Mouse (Mus musculus): ENCODE data around the gene Prkci. TPM values are rescaled to one million over a fixed set of nuclear protein-coding genes. Genes with fewer than 3 reads are reported as not detected.

The Prkci gene
- total RNA-seq, 4 experiments from 2014 or later = 50.3 to 65.1 (median 57.8) TPM

- no peak for DNase-seq (ENCODE audit: low spot score in 2 of 2)
Measured at GRCm38 (mm10) chr3:31083507-31084245, 88.1 kb downstream of the Prkci start.

GRCm38 (mm10) chr3:31085000-31085399 lies 89.5 kb downstream of the Prkci start:
- DNase-seq (ENCODE audit: low spot score in 2 of 2) = no peak

GRCm38 (mm10) chr3:31088789-31089775 lies 93.5 kb downstream of the Prkci start:
- DNase-seq (ENCODE audit: low spot score in 2 of 2) = no peak

- DNase-seq (ENCODE audit: low spot score in 2 of 2) = no peak
Measured at GRCm38 (mm10) chr3:31089956-31090355, 94.4 kb downstream of the Prkci start.

GRCm38 (mm10) chr3:31093196-31093595 lies 97.6 kb downstream of the Prkci start:
- peak; percentile 52 to 75 for DNase-seq (ENCODE audit: low spot score in 2 of 2)

- DNase-seq (ENCODE audit: low spot score in 2 of 2) = peak; percentile 52 to 71
Measured at GRCm38 (mm10) chr3:31093627-31094351, 98.2 kb downstream of the Prkci start.

GRCm38 (mm10) chr3:31094531-31095178 lies 99.1 kb downstream of the Prkci start, which contains the start of gene Skil:
Gene Skil (plus strand): TSS chr3:31095058.
- peak; percentile 77 to 92 for DNase-seq (ENCODE audit: low spot score in 2 of 2)

GRCm38 (mm10) chr3:31095179-31095490 lies 99.6 kb downstream of the Prkci start:
- DNase-seq (ENCODE audit: low spot score in 2 of 2) = no peak

- DNase-seq (ENCODE audit: low spot score in 2 of 2) = peak; percentile 33 to 58
Measured at GRCm38 (mm10) chr3:31095491-31096154, 100.1 kb downstream of the Prkci start.

GRCm38 (mm10) chr3:31096155-31097101 lies 100.9 kb downstream of the Prkci start:
- DNase-seq (ENCODE audit: low spot score in 2 of 2) = no peak

GRCm38 (mm10) chr3:31097102-31097720 lies 101.7 kb downstream of the Prkci start:
- DNase-seq (ENCODE audit: low spot score in 2 of 2) = no peak

GRCm38 (mm10) chr3:31097976-31098375 lies 102.4 kb downstream of the Prkci start:
- no peak for DNase-seq (ENCODE audit: low spot score in 2 of 2)

GRCm38 (mm10) chr3:31098556-31098955 lies 103.0 kb downstream of the Prkci start:
- DNase-seq (ENCODE audit: low spot score in 2 of 2) = no peak

GRCm38 (mm10) chr3:31100026-31100425 lies 104.5 kb downstream of the Prkci start:
- DNase-seq (ENCODE audit: low spot score in 2 of 2) = no peak

GRCm38 (mm10) chr3:31100802-31101201 lies 105.3 kb downstream of the Prkci start:
- no peak for DNase-seq (ENCODE audit: low spot score in 2 of 2)

All from left cerebral cortex, adult 8-10 months (tissue).